Mouse (Mus musculus) midbrain, embryonic 11.5 days (tissue): ENCODE measurements around the gene Als2. TPM values are rescaled to one million over a fixed set of nuclear protein-coding genes. Genes with fewer than 3 reads are reported as not detected.

Source experiments
- ATAC-seq: fragments of 200-750 bp; cut with Nextera tagmentation; 2 replicates; pipeline ENCODE4 v1.8.0; 2017; ENCODE audit warnings: moderate TSS enrichment, moderate library complexity; ENCODE audit not compliant: low FRiP score
- DNase-seq: peaks from one replicate; pipeline ENCODE4 v3.0.0; 2015; ENCODE audit warnings: low spot score; ENCODE audit errors: missing footprints
- H3K27ac ChIP-seq: fragments of 300-500 bp; sonication (generic); 2 replicates; pipeline ENCODE4 v1.5.1; 2014; ENCODE audit warnings: low read depth, low read length
- H3K27me3 ChIP-seq: fragments of 300-500 bp; sonication (generic); 2 replicates; pipeline ENCODE4 v1.6.1; 2014; ENCODE audit warnings: mild to moderate bottlenecking, low read length, moderate library complexity, mixed read lengths; ENCODE audit not compliant: control insufficient read depth, insufficient read depth
- H3K36me3 ChIP-seq: fragments of 300-500 bp; sonication (generic); 2 replicates; pipeline ENCODE4 v1.6.1; 2014; ENCODE audit warnings: mild to moderate bottlenecking, low read length, moderate library complexity, mixed read lengths; ENCODE audit not compliant: control insufficient read depth, insufficient read depth
- H3K4me1 ChIP-seq: fragments of 300-500 bp; sonication (generic); 2 replicates; pipeline ENCODE4 v1.6.1; 2014; ENCODE audit warnings: low read length; ENCODE audit not compliant: control insufficient read depth, insufficient read depth
- H3K4me2 ChIP-seq: fragments of 300-500 bp; sonication (generic); 2 replicates; pipeline ENCODE4 v1.6.1; 2014; ENCODE audit warnings: mild to moderate bottlenecking, moderate library complexity
- H3K4me3 ChIP-seq: fragments of 300-500 bp; sonication (generic); 2 replicates; pipeline ENCODE4 v1.5.1; 2014; ENCODE audit warnings: low read depth, low read length
- H3K9ac ChIP-seq: fragments of 300-500 bp; sonication (generic); 2 replicates; pipeline ENCODE4 v1.6.1; 2014; ENCODE audit warnings: low read length
- H3K9me3 ChIP-seq: fragments of 300-500 bp; sonication (generic); 2 replicates; pipeline ENCODE4 v1.6.1; 2016; ENCODE audit warnings: low read length; ENCODE audit not compliant: control insufficient read depth
- WGBS: fragments of 180-500 bp; shearing (Covaris S2); extraction: QIAGEN DNeasy Blood & Tissue Kit; methylation state at CpG from one replicate; pipeline ENCODE4 v1.1.7; 2014; 5-methylcytosine and 5-hydroxymethylcytosine counted together
- polyA plus RNA-seq: library from polyadenylated mRNA; unstranded; fragments of >200 nt; fragmentation: Nextera tagmentation; extraction: Ambion mirVana; gene quantifications from 2 replicates; pipeline ENCODE4 v1.2.1, GENCODE M21; 2014

The Als2 gene
- polyA plus RNA-seq, 1 experiment from 2014 or later, result 17.1 TPM

- Histone ChIP-seq H3K4me1 (no peaks in the 10 kb centered on the region), H3K9me3 (no peaks in the 10 kb centered on the region), H3K4me3 (no peak overlapping the region), H3K36me3 (peaks cover 2% of the 10 kb centered on the region; the same call in 1 of the 2 replicates), H3K27me3 (no peaks in the 10 kb centered on the region), H3K27ac (no peak overlapping the region), H3K9ac (no peak overlapping the region), H3K4me2 (no peak overlapping the region)
- DNase-seq, result no peak
- WGBS, result 87% methylated on average over 5 of the region's 5 CpGs
- ATAC-seq, result no peak
These were observed 36.1 kb downstream of the Als2 start for GRCm38 (mm10) chr1:59200960-59201359.

DNA sequence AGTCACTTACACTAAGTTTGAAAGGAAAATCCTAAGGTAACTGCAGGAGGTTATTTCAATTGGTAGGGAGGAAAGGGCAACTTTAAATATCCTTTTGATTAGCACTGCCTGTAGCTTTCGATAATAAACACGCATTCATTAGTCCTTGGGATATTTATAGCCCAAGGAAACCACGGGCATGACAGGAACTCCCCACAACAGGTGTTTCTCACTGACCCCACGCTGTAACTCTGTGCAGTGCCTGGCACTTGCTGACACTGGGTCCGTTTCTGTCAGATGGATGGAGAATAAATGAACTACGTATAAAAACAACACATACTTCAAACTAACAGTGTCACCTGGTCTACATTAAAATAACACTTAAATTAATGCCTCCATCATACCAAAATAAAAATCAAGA, 42.1 kb downstream of the Als2 start:
- no peak for ATAC-seq
- H3K36me3 ChIP-seq, result no peaks in the 10 kb centered on the region
- no peak overlapping the region for H3K27ac ChIP-seq

GRCm38 (mm10) chr1:59187786-59188185, 49.2 kb downstream of the Als2 start:
- H3K4me1 ChIP-seq, result no peaks in the 10 kb centered on the region
- 88% methylated on average over 5 of the region's 5 CpGs for WGBS
- no peak overlapping the region for H3K4me3 ChIP-seq
- no peaks in the 10 kb centered on the region for H3K27me3 ChIP-seq
- no peak overlapping the region for H3K4me2 ChIP-seq
- no peak for DNase-seq
- H3K27ac ChIP-seq, result no peak overlapping the region
- no peaks in the 10 kb centered on the region for H3K36me3 ChIP-seq
- no peaks in the 10 kb centered on the region for H3K9me3 ChIP-seq
- ATAC-seq, result no peak
- no peak overlapping the region for H3K9ac ChIP-seq

More for the DNA sequence above, 42.1 kb downstream of the Als2 start:
- Histone ChIP-seq H3K9ac (no peak overlapping the region), H3K4me3 (no peak overlapping the region), H3K4me1 (no peaks in the 10 kb centered on the region), H3K4me2 (no peak overlapping the region), H3K27me3 (no peaks in the 10 kb centered on the region), H3K9me3 (no peaks in the 10 kb centered on the region)
- DNase-seq, result no peak
- 84% methylated on average over 6 of the region's 6 CpGs for WGBS

DNA sequence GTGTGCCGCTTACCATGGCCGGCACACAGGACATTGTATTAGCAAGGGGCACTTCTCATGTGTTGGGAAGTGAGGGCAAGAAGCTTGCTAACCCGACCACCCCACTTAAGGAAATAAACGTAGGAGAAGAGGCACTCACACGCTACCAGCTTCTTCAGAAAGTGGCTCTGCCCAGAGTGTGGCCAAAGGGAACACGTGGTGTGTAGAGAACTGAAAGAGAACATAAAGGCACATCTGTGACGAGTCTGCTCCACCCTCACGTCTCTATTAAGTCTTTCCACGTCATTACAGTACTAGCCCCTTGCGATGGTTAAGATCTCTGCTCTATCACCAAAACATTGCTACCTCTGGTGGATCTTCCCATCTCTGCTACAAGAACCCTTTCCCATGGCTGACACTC, 50.7 kb downstream of the Als2 start:
- DNase-seq (no peak), ATAC-seq (no peak)
- Histone ChIP-seq H3K4me2 (no peak overlapping the region), H3K4me3 (no peak overlapping the region), H3K9ac (no peak overlapping the region), H3K27ac (no peak overlapping the region), H3K36me3 (no peaks in the 10 kb centered on the region), H3K27me3 (no peaks in the 10 kb centered on the region), H3K4me1 (no peaks in the 10 kb centered on the region), H3K9me3 (no peaks in the 10 kb centered on the region)
- 86% methylated on average over 10 of the region's 10 CpGs for WGBS

- no peak overlapping the region for H3K4me3 ChIP-seq
- no peaks in the 10 kb centered on the region for H3K36me3 ChIP-seq
- WGBS, result 92% methylated on average over 9 of the region's 9 CpGs
These were observed 51.6 kb downstream of the Als2 start for GRCm38 (mm10) chr1:59185410-59185809.

GRCm38 (mm10) chr1:59183045-59183444, 54.0 kb downstream of the Als2 start:
- H3K4me3 ChIP-seq, result no peak overlapping the region
- H3K4me1 ChIP-seq, result no peaks in the 10 kb centered on the region
- WGBS, result 91% methylated on average over 4 of the region's 4 CpGs
- no peak overlapping the region for H3K9ac ChIP-seq
- no peaks in the 10 kb centered on the region for H3K36me3 ChIP-seq
- no peaks in the 10 kb centered on the region for H3K27me3 ChIP-seq
- DNase-seq (no peak), ATAC-seq (no peak)
- H3K9me3 ChIP-seq, result no peaks in the 10 kb centered on the region
- no peak overlapping the region for H3K4me2 ChIP-seq
- H3K27ac ChIP-seq, result no peak overlapping the region

More at GRCm38 (mm10) chr1:59185410-59185809, 51.6 kb downstream of the Als2 start:
- Histone ChIP-seq H3K4me2 (no peak overlapping the region), H3K9me3 (no peaks in the 10 kb centered on the region), H3K27ac (no peak overlapping the region), H3K4me1 (no peaks in the 10 kb centered on the region), H3K27me3 (no peaks in the 10 kb centered on the region), H3K9ac (no peak overlapping the region)
- ATAC-seq (no peak), DNase-seq (no peak)

GRCm38 (mm10) chr1:59182373-59182772, 54.7 kb downstream of the Als2 start:
- Histone ChIP-seq H3K4me1 (no peaks in the 10 kb centered on the region), H3K36me3 (no peaks in the 10 kb centered on the region), H3K9ac (no peak overlapping the region)

DNA sequence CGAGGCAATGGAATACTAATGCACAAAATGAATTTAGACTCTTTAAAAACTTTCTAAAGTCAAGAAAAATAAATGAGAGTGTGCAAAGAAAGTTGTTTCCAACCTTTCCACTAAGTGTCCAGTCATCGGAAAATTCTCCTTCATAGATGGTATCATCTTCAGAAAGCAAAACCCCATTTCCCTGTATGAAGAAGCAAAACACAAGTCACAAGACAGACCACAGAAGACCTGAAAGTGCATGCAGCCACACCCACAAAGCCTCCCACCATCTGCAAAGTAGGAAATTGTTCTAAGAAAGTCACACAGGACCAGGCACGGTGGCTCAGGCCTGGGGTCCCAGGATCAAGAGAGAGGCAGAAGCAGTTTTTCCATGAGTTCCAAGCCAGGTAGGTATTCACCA, 57.0 kb downstream of the Als2 start:
- 92% methylated on average over 3 of the region's 3 CpGs for WGBS
- no peaks in the 10 kb centered on the region for H3K27me3 ChIP-seq
- DNase-seq (no peak), ATAC-seq (no peak)
- H3K27ac ChIP-seq, result no peak overlapping the region
- no peaks in the 10 kb centered on the region for H3K36me3 ChIP-seq
- H3K4me3 ChIP-seq, result no peak overlapping the region
- no peak overlapping the region for H3K4me2 ChIP-seq
- H3K4me1 ChIP-seq, result no peaks in the 10 kb centered on the region
- H3K9me3 ChIP-seq, result no peaks in the 10 kb centered on the region
- no peak overlapping the region for H3K9ac ChIP-seq

More at GRCm38 (mm10) chr1:59182373-59182772, 54.7 kb downstream of the Als2 start:
- no peaks in the 10 kb centered on the region for H3K27me3 ChIP-seq
- H3K4me2 ChIP-seq, result no peak overlapping the region
- no peak for ATAC-seq
- H3K27ac ChIP-seq, result no peak overlapping the region
- no peak for DNase-seq
- 94% methylated on average over 2 of the region's 2 CpGs for WGBS
- no peaks in the 10 kb centered on the region for H3K9me3 ChIP-seq
- H3K4me3 ChIP-seq, result no peak overlapping the region

- H3K4me3 ChIP-seq, result no peak overlapping the region
These were observed 58.6 kb downstream of the Als2 start for GRCm38 (mm10) chr1:59178401-59178800.

More at GRCm38 (mm10) chr1:59178401-59178800, 58.6 kb downstream of the Als2 start:
- H3K9ac ChIP-seq, result no peak overlapping the region
- DNase-seq (no peak), ATAC-seq (no peak)
- no peaks in the 10 kb centered on the region for H3K27me3 ChIP-seq
- H3K9me3 ChIP-seq, result no peaks in the 10 kb centered on the region
- H3K27ac ChIP-seq, result no peak overlapping the region
- H3K4me2 ChIP-seq, result no peak overlapping the region
- no peaks in the 10 kb centered on the region for H3K4me1 ChIP-seq
- WGBS, result 90% methylated on average over 10 of the region's 10 CpGs
- no peaks in the 10 kb centered on the region for H3K36me3 ChIP-seq
